Mouse (Mus musculus): ENCODE data around the gene Fbxo44. TPM values are rescaled to one million over a fixed set of nuclear protein-coding genes. Genes with fewer than 3 reads are reported as not detected.
A peak's percentile ranks its signal among the peaks of the same experiment; 100 is the strongest.

Fbxo44 gene
- polyA plus RNA-seq, 2 experiments = 0.46 to 1.0 TPM

- peaks cover 12% of the 10 kb centered on the region for H3K27me3 ChIP-seq (ENCODE audit: control insufficient read depth, insufficient read depth, low read length)
- no peak overlapping the region for H3K4me3 ChIP-seq (ENCODE audit: insufficient read depth in 1 of 2, low read depth in 2 of 2, low read length in 2 of 2)
- no peak overlapping the region for H3K4me2 ChIP-seq (ENCODE audit: low read depth)
- WGBS (ENCODE audit: insufficient replicate concordance) = 56% methylated on average over 8 of the region's 8 CpGs
- H3K27ac ChIP-seq = no peak overlapping the region
- H3K9ac ChIP-seq (replicated peaks) = no peak overlapping the region
- TF ChIP-seq EP300 (IDR thresholded peaks at IDR 0.05; ENCODE audit: low read depth) (no peak), CTCF (IDR thresholded peaks at IDR 0.05; ENCODE audit: low read depth) (no peak)
- H3K4me1 ChIP-seq (replicated peaks; ENCODE audit: control insufficient read depth in 2 of 2, insufficient read depth in 2 of 2, low read length in 1 of 2) = peaks cover 0 to 2% of the 10 kb centered on the region in 2 experiments; a peak in 3 of 4 replicates
- DNase-seq (ENCODE audit: low read depth in 3 of 3, low spot score in 3 of 3) (no peak), ATAC-seq (ENCODE audit: insufficient read depth) (no peak)
- H3K9me3 ChIP-seq (ENCODE audit: control insufficient read depth, low read length) = no peaks in the 10 kb centered on the region
- H3K36me3 ChIP-seq (replicated peaks; ENCODE audit: control insufficient read depth, insufficient read depth, low read depth) = no peaks in the 10 kb centered on the region
Observed at GRCm38 (mm10) chr4:148137503-148137902, 22.8 kb downstream of the Fbxo44 start.

DNA sequence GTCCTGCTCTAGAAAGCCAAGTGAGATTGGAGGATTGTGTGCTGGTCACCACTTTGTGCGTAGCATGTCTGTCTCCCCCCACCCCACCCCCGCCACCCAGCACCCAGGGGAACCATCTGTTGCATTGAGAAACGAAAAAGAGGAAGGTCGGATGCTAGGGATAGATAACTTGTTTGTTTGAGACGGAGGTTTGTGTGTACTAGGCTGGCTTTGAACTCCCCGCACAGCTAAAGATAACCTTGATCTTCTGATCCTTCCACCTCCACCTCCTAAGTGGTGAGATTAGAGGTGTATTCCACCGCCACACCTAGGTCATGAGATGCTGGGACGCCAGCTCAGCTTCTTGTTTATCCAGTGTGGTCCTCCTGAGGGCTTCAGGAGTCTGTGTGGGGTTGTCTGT is 25.3 kb downstream of the Fbxo44 start:
- H3K36me3 ChIP-seq (replicated peaks; ENCODE audit: control insufficient read depth, insufficient read depth, low read depth) = no peaks in the 10 kb centered on the region
- TF ChIP-seq CTCF (IDR thresholded peaks at IDR 0.05; ENCODE audit: low read depth) (no peak), EP300 (IDR thresholded peaks at IDR 0.05; ENCODE audit: low read depth) (no peak)
- H3K4me1 ChIP-seq (replicated peaks; ENCODE audit: control insufficient read depth in 2 of 2, insufficient read depth in 2 of 2, low read length in 1 of 2) = peaks cover 0 to 2% of the 10 kb centered on the region in 2 experiments; a peak in 3 of 4 replicates
- no peak overlapping the region for H3K4me2 ChIP-seq (ENCODE audit: low read depth)
- H3K27ac ChIP-seq = no peak overlapping the region
- no peak overlapping the region for H3K4me3 ChIP-seq (ENCODE audit: insufficient read depth in 1 of 2, low read depth in 2 of 2, low read length in 2 of 2)
- DNase-seq (ENCODE audit: low read depth in 3 of 3, low spot score in 3 of 3) = no peak
- H3K9me3 ChIP-seq (ENCODE audit: control insufficient read depth, low read length) = no peaks in the 10 kb centered on the region
- no peak overlapping the region for H3K9ac ChIP-seq (replicated peaks)
- H3K27me3 ChIP-seq (ENCODE audit: control insufficient read depth, insufficient read depth, low read length) = peaks cover 37% of the 10 kb centered on the region
- ATAC-seq (ENCODE audit: insufficient read depth) = no peak
- WGBS (ENCODE audit: insufficient replicate concordance) = 15% methylated on average over 8 of the region's 8 CpGs

GRCm38 (mm10) chr4:148131497-148132081 is 28.7 kb downstream of the Fbxo44 start:
- H3K4me2 ChIP-seq (ENCODE audit: low read depth) = no peak overlapping the region
- H3K9ac ChIP-seq (replicated peaks) = no peak overlapping the region
- H3K36me3 ChIP-seq (replicated peaks; ENCODE audit: control insufficient read depth, insufficient read depth, low read depth) = no peaks in the 10 kb centered on the region
- TF ChIP-seq EP300 (IDR thresholded peaks at IDR 0.05; ENCODE audit: low read depth) (no peak), CTCF (IDR thresholded peaks at IDR 0.05; ENCODE audit: low read depth) (no peak)
- no peaks in the 10 kb centered on the region for H3K4me1 ChIP-seq (replicated peaks; ENCODE audit: control insufficient read depth in 2 of 2, insufficient read depth in 2 of 2, low read length in 1 of 2)
- H3K27me3 ChIP-seq (ENCODE audit: control insufficient read depth, insufficient read depth, low read length) = peaks cover 45% of the 10 kb centered on the region
- H3K27ac ChIP-seq = no peak overlapping the region
- WGBS (ENCODE audit: insufficient replicate concordance) = 4% methylated on average over 21 of the region's 21 CpGs
- H3K9me3 ChIP-seq (ENCODE audit: control insufficient read depth, low read length) = no peaks in the 10 kb centered on the region
- no peak for DNase-seq (ENCODE audit: low read depth in 3 of 3, low spot score in 3 of 3)
- no peak for ATAC-seq (ENCODE audit: insufficient read depth)
- H3K4me3 ChIP-seq (ENCODE audit: insufficient read depth in 1 of 2, low read depth in 2 of 2, low read length in 2 of 2) = no peak overlapping the region

DNA sequence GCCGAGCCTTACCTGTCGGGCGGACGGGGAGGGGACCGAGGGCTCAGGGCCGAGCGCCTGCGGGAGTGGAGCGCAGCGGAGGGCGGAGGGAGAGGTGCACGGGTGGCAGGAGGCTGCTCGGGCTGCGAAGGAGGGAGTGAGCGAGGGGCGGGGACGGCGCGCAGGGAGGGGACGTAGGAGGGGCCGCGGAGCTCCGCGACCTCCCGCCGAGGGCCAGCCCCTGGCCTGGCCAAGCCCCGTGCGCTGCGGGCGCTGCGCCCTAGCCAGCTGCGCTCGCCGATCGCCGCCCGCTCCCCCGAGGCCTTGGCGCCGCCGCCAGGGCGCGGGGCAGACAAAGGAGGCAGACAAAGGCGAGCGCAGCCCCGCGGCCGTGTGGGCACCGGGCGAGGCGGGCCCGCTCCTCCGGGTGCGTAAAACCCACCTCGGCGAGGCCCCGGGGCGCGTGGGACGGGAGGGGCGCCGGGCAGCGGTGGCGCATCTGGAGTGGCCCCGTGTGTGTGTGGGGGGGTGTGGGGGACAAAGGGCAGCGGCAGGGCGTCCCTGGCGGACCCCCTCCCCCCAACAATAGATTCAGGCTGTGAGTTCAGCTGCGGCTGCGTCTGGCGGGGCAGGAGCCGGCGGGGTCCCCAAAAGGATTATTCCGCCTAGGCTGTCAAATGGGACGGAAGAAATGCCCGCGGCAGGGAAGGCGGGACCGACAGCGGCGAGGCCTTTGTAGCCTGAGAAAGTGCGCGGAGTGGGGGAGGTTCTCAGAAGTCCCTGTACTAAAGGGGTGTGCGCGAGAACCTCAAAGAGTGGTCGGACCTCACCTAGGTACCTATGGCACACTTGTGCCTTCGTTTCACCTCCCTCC is 29.5 kb downstream of the Fbxo44 start, which contains the start of gene Draxin:
Gene Draxin, minus strand, starts transcription at position 138 of the 853 bp plus-strand sequence.
- Histone ChIP-seq H3K9me3 (ENCODE audit: control insufficient read depth, low read length) (no peaks in the 10 kb centered on the region), H3K4me1 (replicated peaks; ENCODE audit: control insufficient read depth in 2 of 2, insufficient read depth in 2 of 2, low read length in 1 of 2) (no peaks in the 10 kb centered on the region), H3K4me2 (ENCODE audit: low read depth) (peak within 1 kb of the TSS; percentile 45), H3K27me3 (ENCODE audit: control insufficient read depth, insufficient read depth, low read length) (peaks cover 45% of the 10 kb centered on the region), H3K36me3 (replicated peaks; ENCODE audit: control insufficient read depth, insufficient read depth, low read depth) (no peaks in the 10 kb centered on the region), H3K9ac (replicated peaks) (no peak within 1 kb of the TSS), H3K4me3 (ENCODE audit: insufficient read depth in 1 of 2, low read depth in 2 of 2, low read length in 2 of 2) (peak within 1 kb of the TSS in 1 of 2 experiments; percentile 34; a peak in 2 of 4 replicates), H3K27ac (no peak within 1 kb of the TSS)
- ATAC-seq (ENCODE audit: insufficient read depth) (peak; percentile 13; the same call in 1 of the 2 replicates), DNase-seq (ENCODE audit: low read depth in 3 of 3, low spot score in 3 of 3) (no peak)
- WGBS (ENCODE audit: insufficient replicate concordance) = 2% methylated on average over 85 of the region's 87 CpGs
- no peak for TF ChIP-seq EP300 (IDR thresholded peaks at IDR 0.05; ENCODE audit: low read depth)
- no peak for TF ChIP-seq CTCF (IDR thresholded peaks at IDR 0.05; ENCODE audit: low read depth)

GRCm38 (mm10) chr4:148130133-148130532 is 30.1 kb downstream of the Fbxo44 start, which contains the start of gene Mad2l2:
Gene Mad2l2, plus strand, starts transcription at chr4:148130384.
- ATAC-seq (ENCODE audit: insufficient read depth) (no peak), DNase-seq (ENCODE audit: low read depth in 3 of 3, low spot score in 3 of 3) (no peak)
- TF ChIP-seq CTCF (IDR thresholded peaks at IDR 0.05; ENCODE audit: low read depth) = no peak
- no peak for TF ChIP-seq EP300 (IDR thresholded peaks at IDR 0.05; ENCODE audit: low read depth)
- Histone ChIP-seq H3K4me1 (replicated peaks; ENCODE audit: control insufficient read depth in 2 of 2, insufficient read depth in 2 of 2, low read length in 1 of 2) (no peaks in the 10 kb centered on the region), H3K9ac (replicated peaks) (no peak within 1 kb of the TSS), H3K9me3 (ENCODE audit: control insufficient read depth, low read length) (no peaks in the 10 kb centered on the region), H3K4me2 (ENCODE audit: low read depth) (peak within 1 kb of the TSS; percentile 45), H3K27me3 (ENCODE audit: control insufficient read depth, insufficient read depth, low read length) (peaks cover 45% of the 10 kb centered on the region), H3K36me3 (replicated peaks; ENCODE audit: control insufficient read depth, insufficient read depth, low read depth) (no peaks in the 10 kb centered on the region), H3K27ac (no peak within 1 kb of the TSS), H3K4me3 (ENCODE audit: insufficient read depth in 1 of 2, low read depth in 2 of 2, low read length in 2 of 2) (peak within 1 kb of the TSS in 1 of 2 experiments; percentile 34; a peak in 2 of 4 replicates)
- WGBS (ENCODE audit: insufficient replicate concordance) = 4% methylated on average over 18 of the region's 18 CpGs
